Mouse (Mus musculus): ENCODE data around the gene Nucb2. TPM values are rescaled to one million over a fixed set of nuclear protein-coding genes. Genes with fewer than 3 reads are reported as not detected.

The Nucb2 gene
- polyA plus RNA-seq (2016; fragmentation: Nextera tagmentation; extraction: Ambion mirVana) = 8.7 and 11.1 TPM in 2 replicates

DNA sequence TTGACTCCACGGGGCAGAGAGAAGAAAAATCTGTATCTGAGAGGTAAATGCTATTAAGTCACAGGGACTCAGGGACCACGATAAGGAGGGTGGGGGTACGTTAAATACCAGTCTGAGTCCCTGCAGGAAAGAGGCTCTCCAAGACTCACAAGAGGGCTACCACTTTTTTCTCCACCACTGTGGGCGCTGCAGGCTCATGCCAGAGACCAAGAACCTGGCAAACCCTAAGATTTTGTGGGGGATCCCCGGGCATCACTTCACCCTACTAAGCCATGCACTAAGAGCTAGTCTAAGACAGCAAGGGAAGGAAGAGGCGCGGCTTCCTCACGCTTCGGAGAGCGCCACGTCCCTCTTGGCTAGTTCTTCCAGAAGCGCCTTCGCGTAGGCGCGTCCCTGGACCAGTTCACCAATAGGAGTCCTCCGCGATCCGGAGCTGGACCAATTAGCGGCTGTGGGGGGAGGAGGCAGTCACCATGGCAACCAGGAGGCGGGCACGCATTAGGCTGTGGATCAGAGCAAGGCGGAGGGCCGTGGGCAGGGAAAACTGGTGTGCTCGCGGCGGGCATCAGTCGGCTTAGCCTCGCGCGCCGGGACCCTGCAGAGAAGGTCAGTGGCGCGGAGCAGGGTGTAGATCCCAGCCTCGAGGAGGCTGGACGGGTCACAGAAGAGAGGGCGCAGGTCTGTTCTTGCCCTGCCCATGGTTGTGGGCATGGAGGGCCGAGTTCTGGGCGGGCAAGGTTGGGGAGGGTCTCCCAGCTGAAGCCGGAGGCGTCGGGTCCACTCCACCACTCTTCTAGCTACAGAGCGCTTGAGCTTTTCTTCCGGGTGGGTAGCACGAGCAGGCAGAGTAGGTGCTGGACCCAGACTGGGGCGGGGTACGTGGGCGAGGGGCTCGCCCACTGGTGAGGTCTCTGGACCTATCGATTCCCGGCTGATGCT, at the start of gene Nucb2:
TSS of gene Nucb2 (plus strand) at position 491 of the 939 bp plus-strand sequence.
- Histone ChIP-seq H3K4me3 (peak within 1 kb of the TSS; percentile 80), H3K27me3 (replicated peaks; ENCODE audit: low read depth, poor library complexity, severe bottlenecking) (0 out of 2 replicates have a peak, but pooled peaks cover 4% of the 10 kb centered on the region), H3K4me1 (peaks cover 12% of the 10 kb centered on the region; the same call in 1 of the 2 replicates), H3K9me3 (no peaks in the 10 kb centered on the region), H3K27ac (replicated peaks) (peak within 1 kb of the TSS; percentile 88), H3K36me3 (replicated peaks) (no peaks in the 10 kb centered on the region)
- peak; percentile 99 for DNase-seq (ENCODE audit: low spot score)
- WGBS = under 1% methylated on average over 51 of the region's 51 CpGs

- no peak overlapping the region for H3K4me3 ChIP-seq
- no peaks in the 10 kb centered on the region for H3K9me3 ChIP-seq
- H3K27ac ChIP-seq (replicated peaks) = no peak overlapping the region
- no peaks in the 10 kb centered on the region for H3K4me1 ChIP-seq
- no peaks in the 10 kb centered on the region for H3K36me3 ChIP-seq (replicated peaks)
- no peak for DNase-seq (ENCODE audit: low spot score)
- 83% methylated on average over 4 of the region's 4 CpGs for WGBS
- no peaks in the 10 kb centered on the region for H3K27me3 ChIP-seq (replicated peaks; ENCODE audit: low read depth, poor library complexity, severe bottlenecking)
Observed at GRCm38 (mm10) chr7:116456964-116457363, 47.2 kb upstream of the Nucb2 start.

- Histone ChIP-seq H3K4me1 (peaks cover 3% of the 10 kb centered on the region; the same call in 1 of the 2 replicates), H3K36me3 (replicated peaks) (no peaks in the 10 kb centered on the region), H3K27me3 (replicated peaks; ENCODE audit: low read depth, poor library complexity, severe bottlenecking) (no peaks in the 10 kb centered on the region), H3K9me3 (no peaks in the 10 kb centered on the region), H3K27ac (replicated peaks) (no peak overlapping the region), H3K4me3 (no peak overlapping the region)
- DNase-seq (ENCODE audit: low spot score) = no peak
- 87% methylated on average over 6 of the region's 6 CpGs for WGBS
Observed at GRCm38 (mm10) chr7:116457391-116457790, 46.8 kb upstream of the Nucb2 start.

DNA sequence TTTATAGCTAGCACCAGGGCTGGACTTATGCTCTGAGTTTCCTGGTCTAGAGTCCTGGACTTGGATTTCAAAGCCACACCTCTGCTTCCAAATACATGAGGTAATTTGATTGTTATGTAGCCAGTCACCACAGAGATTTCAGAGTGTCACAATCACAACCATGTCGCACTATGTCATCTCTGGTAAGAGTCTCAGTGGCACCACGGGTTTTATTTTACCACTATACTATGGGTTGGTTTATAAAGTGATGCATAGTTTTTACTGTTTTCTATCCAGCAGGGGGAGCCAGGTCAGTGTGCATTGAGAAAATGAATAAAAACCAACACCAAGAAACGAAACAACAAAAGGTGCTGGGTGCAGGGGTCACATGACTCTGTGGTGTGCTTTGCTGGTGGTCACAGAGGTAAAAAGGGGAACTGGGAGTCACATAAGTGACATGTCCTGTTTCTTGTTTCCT, 45.2 kb upstream of the Nucb2 start:
- Histone ChIP-seq H3K4me3 (no peak overlapping the region), H3K9me3 (no peaks in the 10 kb centered on the region), H3K4me1 (peaks cover 6% of the 10 kb centered on the region; the same call in 1 of the 2 replicates), H3K27ac (replicated peaks) (no peak overlapping the region), H3K27me3 (replicated peaks; ENCODE audit: low read depth, poor library complexity, severe bottlenecking) (no peaks in the 10 kb centered on the region), H3K36me3 (replicated peaks) (no peaks in the 10 kb centered on the region)
- no peak for DNase-seq (ENCODE audit: low spot score)
- 48% methylated on average over 3 of the region's 3 CpGs for WGBS

DNA sequence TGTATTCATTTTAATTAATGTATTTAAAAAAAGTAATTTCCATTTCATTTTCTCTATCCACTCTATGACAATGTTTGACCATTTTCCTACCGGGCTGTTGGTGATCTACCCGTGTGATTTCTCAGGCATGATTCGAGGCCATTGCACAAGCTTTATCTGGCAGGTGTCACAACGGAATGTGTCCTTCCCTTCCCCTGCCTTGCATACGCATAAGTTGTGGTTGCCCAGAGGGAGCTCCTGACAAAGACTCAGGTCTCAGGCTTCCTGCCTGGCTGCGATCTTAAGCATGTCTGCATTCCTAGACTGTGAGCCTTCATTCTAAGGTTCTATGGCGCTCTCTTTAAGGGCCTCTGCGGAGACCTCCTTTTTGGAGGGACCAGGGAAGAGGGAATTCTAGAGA, 42.1 kb upstream of the Nucb2 start:
- H3K27ac ChIP-seq (replicated peaks) = no peak overlapping the region
- no peaks in the 10 kb centered on the region for H3K36me3 ChIP-seq (replicated peaks)
- 57% methylated on average over 8 of the region's 8 CpGs for WGBS
- H3K27me3 ChIP-seq (replicated peaks; ENCODE audit: low read depth, poor library complexity, severe bottlenecking) = no peaks in the 10 kb centered on the region
- no peaks in the 10 kb centered on the region for H3K9me3 ChIP-seq
- peaks cover 6% of the 10 kb centered on the region; the same call in 1 of the 2 replicates for H3K4me1 ChIP-seq
- no peak for DNase-seq (ENCODE audit: low spot score)
- no peak overlapping the region for H3K4me3 ChIP-seq

DNA sequence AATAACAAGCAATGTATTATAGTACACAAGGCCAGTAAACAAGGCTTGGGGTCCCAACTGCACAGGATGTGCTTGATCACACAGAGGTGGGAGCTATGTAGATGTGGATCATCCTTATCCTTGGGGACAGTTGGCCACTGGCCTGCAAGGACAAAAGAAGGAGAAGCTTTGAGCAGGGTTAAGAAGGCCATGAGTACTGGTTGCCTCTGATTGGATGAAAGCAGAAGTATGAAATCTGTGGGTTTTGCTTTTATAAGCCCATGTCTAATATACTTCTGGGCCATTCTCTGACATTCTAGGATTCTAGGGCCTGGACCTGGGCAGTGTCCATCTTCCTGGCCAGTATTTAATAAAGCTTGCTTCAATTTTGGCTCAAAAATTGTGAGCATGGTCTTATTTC, 28.3 kb upstream of the Nucb2 start:
- Histone ChIP-seq H3K36me3 (replicated peaks) (no peaks in the 10 kb centered on the region), H3K27me3 (replicated peaks; ENCODE audit: low read depth, poor library complexity, severe bottlenecking) (no peaks in the 10 kb centered on the region), H3K4me1 (no peaks in the 10 kb centered on the region), H3K9me3 (no peaks in the 10 kb centered on the region), H3K27ac (replicated peaks) (no peak overlapping the region), H3K4me3 (no peak overlapping the region)
- no peak for DNase-seq (ENCODE audit: low spot score)

DNA sequence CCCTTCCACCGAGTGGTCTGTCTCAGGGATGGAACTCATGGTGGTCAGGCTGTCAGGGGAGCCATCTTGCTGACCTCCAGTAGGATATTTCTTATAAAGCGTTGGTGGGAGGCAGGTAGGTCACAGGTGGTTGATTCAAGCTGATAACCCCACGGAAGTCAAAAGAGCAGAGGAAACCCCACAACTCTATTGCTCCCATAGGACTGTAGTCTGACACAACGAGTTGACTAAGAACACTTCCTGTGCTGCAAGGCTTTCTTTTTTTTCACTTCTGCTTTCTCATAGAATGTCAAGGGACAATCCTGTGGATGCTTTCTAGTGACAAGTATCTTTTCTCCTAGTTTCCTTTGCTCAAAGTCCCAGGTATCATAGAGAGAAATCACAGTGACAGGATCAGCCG, 27.9 kb upstream of the Nucb2 start:
- Histone ChIP-seq H3K4me1 (no peaks in the 10 kb centered on the region), H3K4me3 (no peak overlapping the region), H3K36me3 (replicated peaks) (no peaks in the 10 kb centered on the region), H3K27ac (replicated peaks) (no peak overlapping the region), H3K27me3 (replicated peaks; ENCODE audit: low read depth, poor library complexity, severe bottlenecking) (no peaks in the 10 kb centered on the region), H3K9me3 (no peaks in the 10 kb centered on the region)
- DNase-seq (ENCODE audit: low spot score) = no peak
- WGBS = 78% methylated on average over 5 of the region's 5 CpGs

DNA sequence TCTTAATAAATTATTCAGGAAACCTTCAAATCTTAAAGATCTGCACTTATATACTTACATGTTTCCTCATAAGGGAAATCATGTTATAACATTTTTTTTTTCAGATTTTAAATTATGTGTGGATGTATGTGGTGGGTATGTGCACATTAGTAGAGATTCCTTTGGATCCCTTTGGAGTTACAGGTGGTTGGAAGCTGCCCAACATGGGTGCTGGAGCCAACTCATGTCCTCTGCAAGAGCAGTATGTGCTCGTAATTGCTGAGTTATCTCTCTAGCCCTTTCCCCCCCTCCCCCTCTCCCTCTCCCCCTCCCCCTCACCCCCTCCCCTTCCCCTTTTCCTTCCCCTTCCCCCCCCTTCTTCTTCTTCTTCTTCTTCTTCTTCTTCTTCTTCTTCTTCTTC, 21.1 kb upstream of the Nucb2 start:
- 71% methylated on average over 1 of the region's 1 CpGs for WGBS
- no peaks in the 10 kb centered on the region for H3K4me1 ChIP-seq
- H3K4me3 ChIP-seq = no peak overlapping the region
- H3K9me3 ChIP-seq = no peaks in the 10 kb centered on the region
- DNase-seq (ENCODE audit: low spot score) = no peak
- no peak overlapping the region for H3K27ac ChIP-seq (replicated peaks)
- no peaks in the 10 kb centered on the region for H3K27me3 ChIP-seq (replicated peaks; ENCODE audit: low read depth, poor library complexity, severe bottlenecking)
- no peaks in the 10 kb centered on the region for H3K36me3 ChIP-seq (replicated peaks)

DNA sequence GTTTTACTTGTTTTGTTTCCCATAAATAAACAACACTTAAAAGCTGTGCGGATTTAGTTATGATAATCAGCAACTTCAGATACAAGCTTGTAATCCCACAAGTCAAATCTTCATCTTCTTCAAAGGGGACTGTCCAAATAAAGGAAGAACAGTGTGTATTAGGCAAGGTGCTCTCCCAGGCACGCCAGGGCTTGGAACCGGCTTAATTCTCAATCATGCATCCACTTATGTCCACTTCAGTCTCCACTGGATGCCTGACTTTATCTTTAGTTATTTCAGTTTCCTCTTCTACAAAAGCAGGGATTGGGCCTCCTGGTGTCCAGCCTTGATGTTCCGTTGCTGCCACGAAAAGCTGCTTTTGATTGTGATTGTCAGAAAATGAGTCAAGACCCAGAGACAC, 20.4 kb upstream of the Nucb2 start:
- no peak for DNase-seq (ENCODE audit: low spot score)
- Histone ChIP-seq H3K9me3 (no peaks in the 10 kb centered on the region), H3K4me1 (no peaks in the 10 kb centered on the region), H3K36me3 (replicated peaks) (no peaks in the 10 kb centered on the region), H3K4me3 (no peak overlapping the region), H3K27ac (replicated peaks) (no peak overlapping the region), H3K27me3 (replicated peaks; ENCODE audit: low read depth, poor library complexity, severe bottlenecking) (no peaks in the 10 kb centered on the region)
- WGBS = 82% methylated on average over 5 of the region's 5 CpGs

GRCm38 (mm10) chr7:116484213-116484612, 20.0 kb upstream of the Nucb2 start:
- WGBS = 81% methylated on average over 5 of the region's 5 CpGs
- Histone ChIP-seq H3K4me3 (no peak overlapping the region), H3K27me3 (replicated peaks; ENCODE audit: low read depth, poor library complexity, severe bottlenecking) (no peaks in the 10 kb centered on the region), H3K27ac (replicated peaks) (no peak overlapping the region), H3K9me3 (no peaks in the 10 kb centered on the region), H3K4me1 (no peaks in the 10 kb centered on the region), H3K36me3 (replicated peaks) (no peaks in the 10 kb centered on the region)
- DNase-seq (ENCODE audit: low spot score) = no peak

GRCm38 (mm10) chr7:116485062-116485601, 19.0 kb upstream of the Nucb2 start:
- Histone ChIP-seq H3K4me1 (no peaks in the 10 kb centered on the region), H3K36me3 (replicated peaks) (no peaks in the 10 kb centered on the region), H3K27ac (replicated peaks) (no peak overlapping the region), H3K27me3 (replicated peaks; ENCODE audit: low read depth, poor library complexity, severe bottlenecking) (no peaks in the 10 kb centered on the region), H3K9me3 (no peaks in the 10 kb centered on the region), H3K4me3 (no peak overlapping the region)
- 80% methylated on average over 1 of the region's 1 CpGs for WGBS
- DNase-seq (ENCODE audit: low spot score) = no peak

- DNase-seq (ENCODE audit: low spot score) = no peak
- Histone ChIP-seq H3K27me3 (replicated peaks; ENCODE audit: low read depth, poor library complexity, severe bottlenecking) (no peaks in the 10 kb centered on the region), H3K36me3 (replicated peaks) (no peaks in the 10 kb centered on the region), H3K4me1 (no peaks in the 10 kb centered on the region), H3K9me3 (no peaks in the 10 kb centered on the region), H3K4me3 (no peak overlapping the region), H3K27ac (replicated peaks) (no peak overlapping the region)
- WGBS = 79% methylated on average over 4 of the region's 4 CpGs
Observed at GRCm38 (mm10) chr7:116491113-116491512, 13.1 kb upstream of the Nucb2 start.
